13 mouse cellular contexts compared by ENCODE assay signal in genomic region chr13:45693953-45694352, GRCm38 (mm10).
DNase-seq lines count a peak whose midpoint lies in the region; ATAC-seq and TF ChIP-seq lines count a peak whose summit lies in the region.
"Had no signal": no experiment of that assay in that cellular context is flagged by ENCODE, and none has a peak within 500 bp of the region (broad histone marks: within the 10 kb centered on the region; RNA-seq: fewer than 3 reads in every experiment).

No protein-coding gene starts in this region.

- no peak overlapping the region for H3K9ac ChIP-seq in intestine, postnatal 0 days (ENCODE audit: low read depth, low read length)
- H3K9ac ChIP-seq in intestine, embryonic 15.5 days, result no peak overlapping the region
- H3K9ac ChIP-seq in midbrain, postnatal 0 days (replicated peaks; ENCODE audit: low read length, poor library complexity, severe bottlenecking), result no peak overlapping the region
- H3K9ac ChIP-seq in midbrain, embryonic 13.5 days (replicated peaks), result no peak overlapping the region
- H3K9ac ChIP-seq: hindbrain, embryonic 15.5 days; limb, embryonic 13.5 days; stomach, embryonic 15.5 days had no signal

- no peaks in the 10 kb centered on the region for H3K27me3 ChIP-seq in intestine, postnatal 0 days (replicated peaks; ENCODE audit: control insufficient read depth, insufficient read depth, low read length)
- no peaks in the 10 kb centered on the region for H3K27me3 ChIP-seq in intestine, embryonic 15.5 days (replicated peaks)
- H3K27me3 ChIP-seq in midbrain, postnatal 0 days (ENCODE audit: insufficient read depth, low read length), result no peaks in the 10 kb centered on the region
- no peaks in the 10 kb centered on the region for H3K27me3 ChIP-seq in midbrain, embryonic 13.5 days
- H3K27me3 ChIP-seq: hindbrain, embryonic 15.5 days; limb, embryonic 13.5 days; stomach, embryonic 15.5 days had no signal

- H3K4me2 ChIP-seq in intestine, postnatal 0 days (replicated peaks; ENCODE audit: low read depth), result no peak overlapping the region
- no peak overlapping the region for H3K4me2 ChIP-seq in intestine, embryonic 15.5 days (replicated peaks)
- no peak overlapping the region for H3K4me2 ChIP-seq in midbrain, postnatal 0 days (ENCODE audit: low read depth, low read length, poor library complexity, severe bottlenecking)
- H3K4me2 ChIP-seq in midbrain, embryonic 13.5 days (replicated peaks), result no peak overlapping the region
- H3K4me2 ChIP-seq: heart, embryonic 11.5 days; hindbrain, embryonic 15.5 days; limb, embryonic 13.5 days; stomach, embryonic 15.5 days had no signal

- no peak for DNase-seq in midbrain, postnatal 0 days (ENCODE audit: low spot score)
- no peak for DNase-seq in cerebellum, postnatal 25 days
- DNase-seq: adrenal gland, postnatal 25 days; cerebellum, adult 11-12 months had no signal

- H3K4me3 ChIP-seq in intestine, postnatal 0 days (ENCODE audit: low read depth, low read length), result no peak overlapping the region
- no peak overlapping the region for H3K4me3 ChIP-seq in intestine, embryonic 15.5 days (replicated peaks)
- no peak overlapping the region for H3K4me3 ChIP-seq in midbrain, postnatal 0 days (ENCODE audit: low read depth, low read length)
- H3K4me3 ChIP-seq in midbrain, embryonic 13.5 days (replicated peaks), result no peak overlapping the region
- H3K4me3 ChIP-seq in brown adipose tissue, adult 24 weeks (ENCODE audit: insufficient read depth, low read depth, low read length), result no peak overlapping the region
- H3K4me3 ChIP-seq: hindbrain, embryonic 15.5 days; limb, embryonic 13.5 days; stomach, embryonic 15.5 days had no signal

- H3K36me3 ChIP-seq in intestine, postnatal 0 days (ENCODE audit: control insufficient read depth, insufficient read depth), result no peaks in the 10 kb centered on the region; the same call in 1 of the 2 replicates
- no peaks in the 10 kb centered on the region for H3K36me3 ChIP-seq in intestine, embryonic 15.5 days
- H3K36me3 ChIP-seq in midbrain, postnatal 0 days (ENCODE audit: insufficient read depth, low read length), result no peaks in the 10 kb centered on the region
- H3K36me3 ChIP-seq in midbrain, embryonic 13.5 days, result peaks cover 6% of the 10 kb centered on the region; the same call in 1 of the 2 replicates
- H3K36me3 ChIP-seq: hindbrain, embryonic 15.5 days; stomach, embryonic 15.5 days had no signal

- H3K4me1 ChIP-seq in intestine, postnatal 0 days (replicated peaks; ENCODE audit: control insufficient read depth, insufficient read depth, low read length), result no peaks in the 10 kb centered on the region
- H3K4me1 ChIP-seq in intestine, embryonic 15.5 days (replicated peaks), result no peaks in the 10 kb centered on the region
- peaks cover 3% of the 10 kb centered on the region; the same call in 1 of the 2 replicates for H3K4me1 ChIP-seq in midbrain, postnatal 0 days (ENCODE audit: insufficient read depth, low read length)
- H3K4me1 ChIP-seq in midbrain, embryonic 13.5 days (replicated peaks), result peaks cover 5% of the 10 kb centered on the region; the same call in 1 of the 2 replicates
- peaks cover 31% of the 10 kb centered on the region for H3K4me1 ChIP-seq in brown adipose tissue, adult 24 weeks (ENCODE audit: control insufficient read depth, insufficient read depth, insufficient read length, low read length)

- no peaks in the 10 kb centered on the region for H3K9me3 ChIP-seq in intestine, postnatal 0 days (ENCODE audit: control insufficient read depth)
- H3K9me3 ChIP-seq in intestine, embryonic 15.5 days, result no peaks in the 10 kb centered on the region
- H3K9me3 ChIP-seq in midbrain, postnatal 0 days (ENCODE audit: low read length), result no peaks in the 10 kb centered on the region
- H3K9me3 ChIP-seq in midbrain, embryonic 13.5 days, result 0 out of 2 replicates have a peak, but pooled peaks cover 4% of the 10 kb centered on the region
- H3K9me3 ChIP-seq: hindbrain, embryonic 15.5 days; stomach, embryonic 15.5 days had no signal

- peak; percentile 39 for TF ChIP-seq CTCF in intestine, postnatal 0 days (IDR thresholded peaks at IDR 0.05; ENCODE audit: low read depth)
- TF ChIP-seq CTCF in midbrain, postnatal 0 days (IDR thresholded peaks at IDR 0.05), result peak; percentile 49

- no peak for ATAC-seq in intestine, postnatal 0 days
- no peak for ATAC-seq in intestine, embryonic 15.5 days
- no peak for ATAC-seq in midbrain, postnatal 0 days (ENCODE audit: low FRiP score)
- ATAC-seq in midbrain, embryonic 13.5 days, result no peak
- ATAC-seq in erythroblast, adult 5-6 weeks (replicated peaks; ENCODE audit: low FRiP score, poor library complexity, severe bottlenecking), result no peak

- no peak overlapping the region for H3K27ac ChIP-seq in intestine, postnatal 0 days (ENCODE audit: low read depth, low read length)
- H3K27ac ChIP-seq in intestine, embryonic 15.5 days, result no peak overlapping the region
- no peak overlapping the region for H3K27ac ChIP-seq in midbrain, postnatal 0 days (ENCODE audit: low read depth, low read length)
- H3K27ac ChIP-seq in midbrain, embryonic 13.5 days, result no peak overlapping the region
- H3K27ac ChIP-seq in brown adipose tissue, adult 24 weeks (replicated peaks; ENCODE audit: low read depth, low read length), result peak overlapping the region; percentile 64
- H3K27ac ChIP-seq: hindbrain, embryonic 15.5 days; limb, embryonic 13.5 days; stomach, embryonic 15.5 days had no signal

- WGBS in intestine, postnatal 0 days, result 91% methylated on average over 9 of the region's 9 CpGs
- WGBS in intestine, embryonic 15.5 days, result 91% methylated on average over 9 of the region's 9 CpGs
- WGBS in midbrain, postnatal 0 days, result 90% methylated on average over 9 of the region's 9 CpGs
- 93% methylated on average over 9 of the region's 9 CpGs for WGBS in midbrain, embryonic 13.5 days
